Mouse (Mus musculus): ENCODE results near the gene Gsc. TPM values are rescaled to one million over a fixed set of nuclear protein-coding genes. Genes with fewer than 3 reads are reported as not detected.

Gene Gsc
- polyA plus RNA-seq, 1 experiment from 2014 or later, result 0.31 TPM

- ATAC-seq (ENCODE audit: insufficient number of reproducible peaks, low FRiP score), result no peak
- no peak overlapping the region for H3K9ac ChIP-seq
- no peak overlapping the region for H3K4me2 ChIP-seq
- H3K36me3 ChIP-seq, result no peaks in the 10 kb centered on the region
- H3K4me3 ChIP-seq, result no peak overlapping the region
- H3K27me3 ChIP-seq (replicated peaks), result peaks cover 72% of the 10 kb centered on the region
- 4% methylated on average over 22 of the region's 22 CpGs for WGBS
- H3K9me3 ChIP-seq (replicated peaks), result no peaks in the 10 kb centered on the region
- H3K27ac ChIP-seq (ENCODE audit: poor library complexity, severe bottlenecking), result no peak overlapping the region
- peaks cover 19% of the 10 kb centered on the region for H3K4me1 ChIP-seq (replicated peaks)
Measured at GRCm38 (mm10) chr12:104474881-104475740, 2.0 kb upstream of the Gsc start.

- no peak for ATAC-seq (ENCODE audit: insufficient number of reproducible peaks, low FRiP score)
- WGBS, result under 1% methylated on average over 42 of the region's 42 CpGs
- H3K4me2 ChIP-seq, result peak overlapping the region; percentile 49
- no peaks in the 10 kb centered on the region for H3K9me3 ChIP-seq (replicated peaks)
- no peaks in the 10 kb centered on the region for H3K36me3 ChIP-seq
- no peak overlapping the region for H3K9ac ChIP-seq
- peaks cover 19% of the 10 kb centered on the region for H3K4me1 ChIP-seq (replicated peaks)
- H3K27me3 ChIP-seq (replicated peaks), result peaks cover 72% of the 10 kb centered on the region
- no peak overlapping the region for H3K27ac ChIP-seq (ENCODE audit: poor library complexity, severe bottlenecking)
- peak overlapping the region; percentile 22 for H3K4me3 ChIP-seq
Measured at GRCm38 (mm10) chr12:104474191-104474871, 1.2 kb upstream of the Gsc start.

- Histone ChIP-seq H3K9me3 (replicated peaks) (no peaks in the 10 kb centered on the region), H3K27ac (ENCODE audit: poor library complexity, severe bottlenecking) (no peak overlapping the region), H3K4me2 (peak overlapping the region; percentile 94), H3K36me3 (no peaks in the 10 kb centered on the region), H3K4me3 (peak overlapping the region; percentile 60), H3K9ac (no peak overlapping the region), H3K4me1 (replicated peaks) (peaks cover 27% of the 10 kb centered on the region), H3K27me3 (replicated peaks) (peaks cover 69% of the 10 kb centered on the region)
- ATAC-seq (ENCODE audit: insufficient number of reproducible peaks, low FRiP score), result no peak
- 1% methylated on average over 17 of the region's 18 CpGs for WGBS
Measured at GRCm38 (mm10) chr12:104473492-104473891, 362 bp upstream of the Gsc start.

- Histone ChIP-seq H3K4me3 (peak overlapping the region; percentile 60), H3K9ac (no peak overlapping the region), H3K4me1 (replicated peaks) (peaks cover 31% of the 10 kb centered on the region), H3K27ac (ENCODE audit: poor library complexity, severe bottlenecking) (no peak overlapping the region), H3K4me2 (peak overlapping the region; percentile 94), H3K27me3 (replicated peaks) (peaks cover 65% of the 10 kb centered on the region), H3K9me3 (replicated peaks) (no peaks in the 10 kb centered on the region), H3K36me3 (no peaks in the 10 kb centered on the region)
- 1% methylated on average over 25 of the region's 25 CpGs for WGBS
- no peak for ATAC-seq (ENCODE audit: insufficient number of reproducible peaks, low FRiP score)
Measured at GRCm38 (mm10) chr12:104472218-104472525, 958 bp downstream of the Gsc start.

- no peak for ATAC-seq (ENCODE audit: insufficient number of reproducible peaks, low FRiP score)
- H3K9me3 ChIP-seq (replicated peaks), result no peaks in the 10 kb centered on the region
- H3K4me2 ChIP-seq, result peak overlapping the region; percentile 94
- no peaks in the 10 kb centered on the region for H3K36me3 ChIP-seq
- H3K27ac ChIP-seq (ENCODE audit: poor library complexity, severe bottlenecking), result no peak overlapping the region
- WGBS, result 1% methylated on average over 57 of the region's 57 CpGs
- H3K4me3 ChIP-seq, result peak overlapping the region; percentile 60
- H3K27me3 ChIP-seq (replicated peaks), result peaks cover 69% of the 10 kb centered on the region
- no peak overlapping the region for H3K9ac ChIP-seq
- H3K4me1 ChIP-seq (replicated peaks), result peaks cover 32% of the 10 kb centered on the region
Measured at GRCm38 (mm10) chr12:104471351-104472217, 1.5 kb downstream of the Gsc start.

- Histone ChIP-seq H3K27me3 (replicated peaks) (peaks cover 68% of the 10 kb centered on the region), H3K9me3 (replicated peaks) (no peaks in the 10 kb centered on the region), H3K4me1 (replicated peaks) (peaks cover 41% of the 10 kb centered on the region), H3K9ac (no peak overlapping the region), H3K36me3 (no peaks in the 10 kb centered on the region), H3K27ac (ENCODE audit: poor library complexity, severe bottlenecking) (no peak overlapping the region), H3K4me3 (no peak overlapping the region), H3K4me2 (no peak overlapping the region)
- 36% methylated on average over 6 of the region's 6 CpGs for WGBS
- ATAC-seq (ENCODE audit: insufficient number of reproducible peaks, low FRiP score), result no peak
Measured at GRCm38 (mm10) chr12:104470646-104471045, 2.5 kb downstream of the Gsc start.

GRCm38 (mm10) chr12:104468783-104469182, 4.3 kb downstream of the Gsc start:
- no peak overlapping the region for H3K4me3 ChIP-seq
- peaks cover 38% of the 10 kb centered on the region for H3K4me1 ChIP-seq (replicated peaks)
- peaks cover 64% of the 10 kb centered on the region for H3K27me3 ChIP-seq (replicated peaks)
- 0 out of 2 replicates have a peak overlapping the region, but pooled peaks have one; percentile 9 for H3K4me2 ChIP-seq
- H3K27ac ChIP-seq (ENCODE audit: poor library complexity, severe bottlenecking), result peak overlapping the region; percentile 40; the same call in 1 of the 2 replicates
- H3K9ac ChIP-seq, result no peak overlapping the region
- no peaks in the 10 kb centered on the region for H3K36me3 ChIP-seq
- peak; percentile 45 for ATAC-seq (ENCODE audit: insufficient number of reproducible peaks, low FRiP score)
- 3% methylated on average over 4 of the region's 4 CpGs for WGBS
- H3K9me3 ChIP-seq (replicated peaks), result no peaks in the 10 kb centered on the region

GRCm38 (mm10) chr12:104467372-104467771, 5.8 kb downstream of the Gsc start:
- H3K27ac ChIP-seq (ENCODE audit: poor library complexity, severe bottlenecking), result no peak overlapping the region
- H3K4me3 ChIP-seq, result no peak overlapping the region
- ATAC-seq (ENCODE audit: insufficient number of reproducible peaks, low FRiP score), result no peak
- 55% methylated on average over 6 of the region's 6 CpGs for WGBS
- H3K9ac ChIP-seq, result no peak overlapping the region
- H3K9me3 ChIP-seq (replicated peaks), result no peaks in the 10 kb centered on the region
- H3K36me3 ChIP-seq, result no peaks in the 10 kb centered on the region
- H3K27me3 ChIP-seq (replicated peaks), result peaks cover 57% of the 10 kb centered on the region
- H3K4me2 ChIP-seq, result no peak overlapping the region
- H3K4me1 ChIP-seq (replicated peaks), result peaks cover 34% of the 10 kb centered on the region

- Histone ChIP-seq H3K9me3 (replicated peaks) (no peaks in the 10 kb centered on the region), H3K4me2 (no peak overlapping the region), H3K36me3 (no peaks in the 10 kb centered on the region), H3K4me3 (no peak overlapping the region), H3K27me3 (replicated peaks) (peaks cover 56% of the 10 kb centered on the region), H3K27ac (ENCODE audit: poor library complexity, severe bottlenecking) (no peak overlapping the region), H3K9ac (no peak overlapping the region), H3K4me1 (replicated peaks) (peaks cover 30% of the 10 kb centered on the region)
- ATAC-seq (ENCODE audit: insufficient number of reproducible peaks, low FRiP score), result no peak
- 43% methylated on average over 7 of the region's 7 CpGs for WGBS
Measured at GRCm38 (mm10) chr12:104466930-104467329, 6.2 kb downstream of the Gsc start.

- Histone ChIP-seq H3K27ac (ENCODE audit: poor library complexity, severe bottlenecking) (no peak overlapping the region), H3K4me1 (replicated peaks) (peaks cover 13% of the 10 kb centered on the region; the same call in 1 of the 2 replicates), H3K9me3 (replicated peaks) (no peaks in the 10 kb centered on the region), H3K27me3 (replicated peaks) (peaks cover 33% of the 10 kb centered on the region), H3K36me3 (no peaks in the 10 kb centered on the region), H3K4me3 (no peak overlapping the region), H3K9ac (no peak overlapping the region), H3K4me2 (no peak overlapping the region)
- WGBS, result 37% methylated on average over 8 of the region's 8 CpGs
- no peak for ATAC-seq (ENCODE audit: insufficient number of reproducible peaks, low FRiP score)
Measured at GRCm38 (mm10) chr12:104461372-104461771, 11.8 kb downstream of the Gsc start.

- H3K27me3 ChIP-seq (replicated peaks), result peaks cover 25% of the 10 kb centered on the region
- H3K4me1 ChIP-seq (replicated peaks), result peaks cover 6% of the 10 kb centered on the region; the same call in 1 of the 2 replicates
- no peaks in the 10 kb centered on the region for H3K36me3 ChIP-seq
- no peak overlapping the region for H3K4me3 ChIP-seq
- WGBS, result 49% methylated on average over 6 of the region's 6 CpGs
- no peaks in the 10 kb centered on the region for H3K9me3 ChIP-seq (replicated peaks)
- H3K27ac ChIP-seq (ENCODE audit: poor library complexity, severe bottlenecking), result no peak overlapping the region
- no peak overlapping the region for H3K4me2 ChIP-seq
- H3K9ac ChIP-seq, result no peak overlapping the region
- ATAC-seq (ENCODE audit: insufficient number of reproducible peaks, low FRiP score), result no peak
Measured at GRCm38 (mm10) chr12:104459377-104459776, 13.8 kb downstream of the Gsc start.
